Mouse (Mus musculus) urinary bladder, postnatal 36 days (tissue): ENCODE results near the gene Gm10282.

Experiments used
- DNase-seq, 2 experiments: peaks; one replicate each; pipeline ENCODE4 v3.0.0; 2022; ENCODE audit warnings: low spot score in 2 of 2, mixed read lengths in 1 of 2

Gene Gm10282

GRCm38 (mm10) chr8:72261431-72261830, 43.6 kb downstream of the Gm10282 start:
- no peak for DNase-seq

GRCm38 (mm10) chr8:72261019-72261418, 44.0 kb downstream of the Gm10282 start:
- DNase-seq = peak; percentile 26 to 43

- no peak for DNase-seq
These were observed 44.5 kb downstream of the Gm10282 start for GRCm38 (mm10) chr8:72260585-72260984.

GRCm38 (mm10) chr8:72259862-72260261, 45.2 kb downstream of the Gm10282 start:
- DNase-seq = no peak

- no peak for DNase-seq
These were observed 47.2 kb downstream of the Gm10282 start for GRCm38 (mm10) chr8:72257902-72258238.

GRCm38 (mm10) chr8:72257171-72257901, 47.7 kb downstream of the Gm10282 start:
- no peak for DNase-seq
